Mouse (Mus musculus) intestine, postnatal 0 days (tissue): ENCODE data around the gene Smco2. TPM values are rescaled to one million over a fixed set of nuclear protein-coding genes. Genes with fewer than 3 reads are reported as not detected.
"Not testable (repeated sequence)": the region's sequence is repeated elsewhere in the genome, so short reads cannot be mapped to it uniquely, and the experiment has no call there.

Experiments used
- ATAC-seq: fragments of 200-750 bp; cut with Nextera tagmentation; 2 replicates; pipeline ENCODE4 v1.8.0; 2017; ENCODE audit warnings: mild to moderate bottlenecking, moderate TSS enrichment, moderate library complexity
- H3K27ac ChIP-seq: fragments of 300-500 bp; sonication (generic); 2 replicates; pipeline ENCODE4 v1.5.1; 2014; ENCODE audit warnings: mild to moderate bottlenecking, low read depth, low read length, moderate library complexity
- H3K27me3 ChIP-seq: fragments of 300-500 bp; sonication (generic); replicated peaks from 2 replicates; pipeline ENCODE4 v1.6.1; 2014; ENCODE audit warnings: low read length, mixed read lengths; ENCODE audit not compliant: control insufficient read depth, insufficient read depth
- H3K36me3 ChIP-seq: fragments of 300-500 bp; sonication (generic); 2 replicates; pipeline ENCODE4 v1.6.1; 2014; ENCODE audit warnings: mild to moderate bottlenecking, moderate library complexity; ENCODE audit not compliant: control insufficient read depth, insufficient read depth
- H3K4me1 ChIP-seq: fragments of 300-500 bp; sonication (generic); replicated peaks from 2 replicates; pipeline ENCODE4 v1.6.1; 2014; ENCODE audit warnings: antibody characterized with exemption, low read length, mixed read lengths; ENCODE audit not compliant: control insufficient read depth, insufficient read depth
- H3K4me2 ChIP-seq: fragments of 300-500 bp; sonication (generic); replicated peaks from 2 replicates; pipeline ENCODE4 v1.6.1; 2014; ENCODE audit warnings: low read depth, mild to moderate bottlenecking, moderate library complexity
- H3K4me3 ChIP-seq: fragments of 300-500 bp; sonication (generic); 2 replicates; pipeline ENCODE4 v1.5.1; 2014; ENCODE audit warnings: low read depth, low read length
- H3K9ac ChIP-seq: fragments of 300-500 bp; sonication (generic); 2 replicates; pipeline ENCODE4 v1.6.1; 2014; ENCODE audit warnings: mild to moderate bottlenecking, low read depth, low read length
- H3K9me3 ChIP-seq: fragments of 300-500 bp; sonication (generic); 2 replicates; pipeline ENCODE4 v1.6.1; 2016; ENCODE audit warnings: mixed run types; ENCODE audit not compliant: control insufficient read depth
- CTCF ChIP-seq: sonication (generic); IDR thresholded peaks from 2 replicates; pipeline ENCODE4 v1.5.1; 2016; ENCODE audit warnings: low read depth, mild to moderate bottlenecking, control low read depth, antibody characterized with exemption, moderate library complexity
- WGBS: fragments of 180-500 bp; shearing (Covaris S2); extraction: QIAGEN DNeasy Blood & Tissue Kit; methylation state at CpG from one replicate; pipeline ENCODE4 v1.1.7; 2014; 5-methylcytosine and 5-hydroxymethylcytosine counted together
- polyA plus RNA-seq: library from polyadenylated mRNA; unstranded; fragments of >200 nt; fragmentation: Nextera tagmentation; extraction: Ambion mirVana; gene quantifications from 2 replicates; pipeline ENCODE4 v1.2.1, GENCODE M21; 2015

The Smco2 gene
- polyA plus RNA-seq, 1 experiment from 2014 or later, result not detected

- WGBS, result 78% methylated on average over 3 of the region's 3 CpGs
- Histone ChIP-seq H3K4me1 (no peaks in the 10 kb centered on the region), H3K27ac (no peak overlapping the region), H3K36me3 (no peaks in the 10 kb centered on the region), H3K4me2 (no peak overlapping the region), H3K9ac (no peak overlapping the region), H3K4me3 (no peak overlapping the region), H3K27me3 (no peaks in the 10 kb centered on the region), H3K9me3 (no peaks in the 10 kb centered on the region)
- no peak for TF ChIP-seq CTCF
- no peak for ATAC-seq
Observed at GRCm38 (mm10) chr6:146851916-146852315, 2.0 kb downstream of the Smco2 start.

- WGBS, result 50% methylated on average over 4 of the region's 4 CpGs
- H3K36me3 ChIP-seq, result no peaks in the 10 kb centered on the region
- H3K27me3 ChIP-seq, result no peaks in the 10 kb centered on the region
- no peak overlapping the region for H3K4me3 ChIP-seq
- no peaks in the 10 kb centered on the region for H3K9me3 ChIP-seq
- no peak overlapping the region for H3K4me2 ChIP-seq
- ATAC-seq, result no peak
- H3K4me1 ChIP-seq, result no peaks in the 10 kb centered on the region
- no peak for TF ChIP-seq CTCF
- H3K27ac ChIP-seq, result no peak overlapping the region
- no peak overlapping the region for H3K9ac ChIP-seq
Observed at GRCm38 (mm10) chr6:146852739-146853138, 2.8 kb downstream of the Smco2 start.

GRCm38 (mm10) chr6:146855185-146855584 lies 5.3 kb downstream of the Smco2 start:
- Histone ChIP-seq H3K27ac (no peak overlapping the region), H3K9ac (no peak overlapping the region), H3K4me2 (no peak overlapping the region), H3K9me3 (no peaks in the 10 kb centered on the region), H3K4me1 (no peaks in the 10 kb centered on the region), H3K36me3 (no peaks in the 10 kb centered on the region), H3K27me3 (no peaks in the 10 kb centered on the region), H3K4me3 (no peak overlapping the region)
- ATAC-seq, result peak; percentile 55
- 94% methylated on average over 9 of the region's 9 CpGs for WGBS
- no peak for TF ChIP-seq CTCF

- Histone ChIP-seq H3K9ac (no peak overlapping the region), H3K27ac (no peak overlapping the region), H3K4me1 (no peaks in the 10 kb centered on the region), H3K4me3 (no peak overlapping the region), H3K4me2 (no peak overlapping the region), H3K9me3 (no peaks in the 10 kb centered on the region), H3K36me3 (no peaks in the 10 kb centered on the region), H3K27me3 (no peaks in the 10 kb centered on the region)
- ATAC-seq, result no peak
- no peak for TF ChIP-seq CTCF
- 83% methylated on average over 2 of the region's 2 CpGs for WGBS
Observed at GRCm38 (mm10) chr6:146857386-146857785, 7.5 kb downstream of the Smco2 start.

- H3K9ac ChIP-seq, result no peak overlapping the region
- ATAC-seq, result no peak
- no peaks in the 10 kb centered on the region for H3K4me1 ChIP-seq
- WGBS, result 95% methylated on average over 2 of the region's 2 CpGs
- no peak overlapping the region for H3K4me2 ChIP-seq
- H3K27ac ChIP-seq, result no peak overlapping the region
- H3K4me3 ChIP-seq, result no peak overlapping the region
- no peak for TF ChIP-seq CTCF
- H3K27me3 ChIP-seq, result no peaks in the 10 kb centered on the region
- no peaks in the 10 kb centered on the region for H3K9me3 ChIP-seq
- no peaks in the 10 kb centered on the region for H3K36me3 ChIP-seq
Observed at GRCm38 (mm10) chr6:146863154-146863553, 13.2 kb downstream of the Smco2 start.

GRCm38 (mm10) chr6:146864370-146864769 lies 14.5 kb downstream of the Smco2 start:
- not testable (repeated sequence) for H3K27ac ChIP-seq, ATAC-seq, H3K4me3 ChIP-seq, H3K9me3 ChIP-seq, H3K4me1 ChIP-seq, H3K4me2 ChIP-seq, H3K9ac ChIP-seq, H3K36me3 ChIP-seq, H3K27me3 ChIP-seq
- 93% methylated on average over 2 of the region's 5 CpGs for WGBS

- TF ChIP-seq CTCF, result peak; percentile 48
- H3K27me3 ChIP-seq, result no peaks in the 10 kb centered on the region
- H3K9ac ChIP-seq, result no peak overlapping the region
- ATAC-seq, result no peak
- no peaks in the 10 kb centered on the region for H3K36me3 ChIP-seq
- 84% methylated on average over 4 of the region's 4 CpGs for WGBS
- H3K4me1 ChIP-seq, result no peaks in the 10 kb centered on the region
- no peak overlapping the region for H3K4me3 ChIP-seq
- no peak overlapping the region for H3K27ac ChIP-seq
- H3K4me2 ChIP-seq, result no peak overlapping the region
- no peaks in the 10 kb centered on the region for H3K9me3 ChIP-seq
Observed at GRCm38 (mm10) chr6:146865701-146866100, 15.8 kb downstream of the Smco2 start.
